Mouse (Mus musculus) lung, adult 2 months (tissue): Measurements from ENCODE around the gene Gm28374. TPM values are rescaled to one million over a fixed set of nuclear protein-coding genes. Genes with fewer than 3 reads are reported as not detected.

Source experiments
- DNase-seq: peaks from one replicate; pipeline ENCODE4 v3.0.0; 2022
- H3K4me1 ChIP-seq: fragments of 200-500 bp; 2 replicates; pipeline ENCODE4 v1.6.1; 2011; ENCODE audit warnings: low read length; ENCODE audit not compliant: control insufficient read depth, insufficient read depth
- H3K4me3 ChIP-seq: fragments of 200-500 bp; replicated peaks from 2 replicates; pipeline ENCODE3; 2011; ENCODE audit warnings: low read depth, mild to moderate bottlenecking, control low read depth, low read length; ENCODE audit errors: extremely low read depth
- CTCF ChIP-seq: fragments of 200-500 bp; IDR thresholded peaks from 2 replicates; pipeline ENCODE4 v1.5.1; 2011; ENCODE audit warnings: mild to moderate bottlenecking, low read length, control low read depth; ENCODE audit not compliant: insufficient read depth
- POLR2A ChIP-seq: fragments of 200-500 bp; IDR thresholded peaks from 2 replicates; pipeline ENCODE4 v1.6.1; 2011; ENCODE audit warnings: low read depth, mild to moderate bottlenecking, control low read depth, low read length, borderline replicate concordance; ENCODE audit errors: extremely low read depth
- WGBS: fragments of 180-500 bp; shearing (Covaris S2); methylation state at CpG from one replicate; pipeline ENCODE4 v1.1.7; 2018; 5-methylcytosine and 5-hydroxymethylcytosine counted together
- polyA plus RNA-seq: library from polyadenylated mRNA; depleted of rRNA; stranded (reverse); fragments of >200 nt; gene quantifications from 2 replicates; pipeline ENCODE4 v1.2.3, GENCODE M21; 2012

Gm28374 gene
- polyA plus RNA-seq, 1 experiment = 0.50 TPM

GRCm38 (mm10) chr19:6057313-6058096, 24.6 kb downstream of the Gm28374 start, which contains the start of the genes Mrpl49 and Fau:
Gene Mrpl49 (minus strand): TSS chr19:6057785.
Gene Fau (plus strand): TSS chr19:6057844.
- DNase-seq = peak; percentile 97

GRCm38 (mm10) chr19:6056696-6057095, 25.4 kb downstream of the Gm28374 start:
- H3K4me1 ChIP-seq = peaks cover 11% of the 10 kb centered on the region
- DNase-seq = no peak
- H3K4me3 ChIP-seq = no peak overlapping the region
- 39% methylated on average over 4 of the region's 4 CpGs for WGBS
- TF ChIP-seq POLR2A (no peak), CTCF (no peak)

More at GRCm38 (mm10) chr19:6057313-6058096, 24.6 kb downstream of the Gm28374 start, which contains the start of the genes Mrpl49 and Fau:
- Histone ChIP-seq H3K4me3 (peak within 1 kb of the TSS; percentile 99), H3K4me1 (peaks cover 19% of the 10 kb centered on the region)
- TF ChIP-seq CTCF (no peak), POLR2A (peak; percentile 90)
- WGBS = under 1% methylated on average over 54 of the region's 63 CpGs

- TF ChIP-seq CTCF (no peak), POLR2A (no peak)
- Histone ChIP-seq H3K4me1 (peaks cover 10% of the 10 kb centered on the region), H3K4me3 (no peak overlapping the region)
- no peak for DNase-seq
- WGBS = 62% methylated on average over 5 of the region's 5 CpGs
Measured at GRCm38 (mm10) chr19:6054296-6054695, 27.8 kb downstream of the Gm28374 start.

- DNase-seq = no peak
- TF ChIP-seq CTCF (no peak), POLR2A (no peak)
- H3K4me1 ChIP-seq = peaks cover 8% of the 10 kb centered on the region
- WGBS = 79% methylated on average over 7 of the region's 7 CpGs
- H3K4me3 ChIP-seq = no peak overlapping the region
Measured at GRCm38 (mm10) chr19:6052516-6052915, 29.5 kb downstream of the Gm28374 start.

GRCm38 (mm10) chr19:6048681-6049410, 33.2 kb downstream of the Gm28374 start:
- DNase-seq = no peak
- TF ChIP-seq CTCF (no peak), POLR2A (no peak)
- H3K4me3 ChIP-seq = no peak overlapping the region
- peaks cover 4% of the 10 kb centered on the region for H3K4me1 ChIP-seq
- 73% methylated on average over 11 of the region's 11 CpGs for WGBS

- TF ChIP-seq POLR2A (no peak), CTCF (no peak)
- peaks cover 4% of the 10 kb centered on the region for H3K4me1 ChIP-seq
- peak overlapping the region; percentile 100 for H3K4me3 ChIP-seq
- 77% methylated on average over 8 of the region's 8 CpGs for WGBS
- DNase-seq = no peak
Measured at GRCm38 (mm10) chr19:6047899-6048166, 34.2 kb downstream of the Gm28374 start.

- under 1% methylated on average over 44 of the region's 44 CpGs for WGBS
- H3K4me1 ChIP-seq = peaks cover 4% of the 10 kb centered on the region
- DNase-seq = no peak
Measured at GRCm38 (mm10) chr19:6047154-6047898, 34.7 kb downstream of the Gm28374 start.

GRCm38 (mm10) chr19:6046294-6047153, 35.5 kb downstream of the Gm28374 start, which contains the start of gene Syvn1:
Gene Syvn1 (plus strand): TSS chr19:6046576.
- peak within 1 kb of the TSS; percentile 100 for H3K4me3 ChIP-seq
- WGBS = under 1% methylated on average over 65 of the region's 65 CpGs
- peaks cover 4% of the 10 kb centered on the region for H3K4me1 ChIP-seq
- TF ChIP-seq CTCF (no peak), POLR2A (peak; percentile 80)
- DNase-seq = peak; percentile 93

More at GRCm38 (mm10) chr19:6047154-6047898, 34.7 kb downstream of the Gm28374 start:
- H3K4me3 ChIP-seq = peak overlapping the region; percentile 100
- TF ChIP-seq CTCF (no peak), POLR2A (no peak)
